Mouse (Mus musculus) Muller cell, postnatal 12 days (primary cell): ENCODE measurements around the gene Mef2d.

Experiments
- DNase-seq: peaks from one replicate; pipeline ENCODE4 v3.0.0-alpha.2; 2015; ENCODE audit errors: inconsistent ontology term

The Mef2d gene

DNA sequence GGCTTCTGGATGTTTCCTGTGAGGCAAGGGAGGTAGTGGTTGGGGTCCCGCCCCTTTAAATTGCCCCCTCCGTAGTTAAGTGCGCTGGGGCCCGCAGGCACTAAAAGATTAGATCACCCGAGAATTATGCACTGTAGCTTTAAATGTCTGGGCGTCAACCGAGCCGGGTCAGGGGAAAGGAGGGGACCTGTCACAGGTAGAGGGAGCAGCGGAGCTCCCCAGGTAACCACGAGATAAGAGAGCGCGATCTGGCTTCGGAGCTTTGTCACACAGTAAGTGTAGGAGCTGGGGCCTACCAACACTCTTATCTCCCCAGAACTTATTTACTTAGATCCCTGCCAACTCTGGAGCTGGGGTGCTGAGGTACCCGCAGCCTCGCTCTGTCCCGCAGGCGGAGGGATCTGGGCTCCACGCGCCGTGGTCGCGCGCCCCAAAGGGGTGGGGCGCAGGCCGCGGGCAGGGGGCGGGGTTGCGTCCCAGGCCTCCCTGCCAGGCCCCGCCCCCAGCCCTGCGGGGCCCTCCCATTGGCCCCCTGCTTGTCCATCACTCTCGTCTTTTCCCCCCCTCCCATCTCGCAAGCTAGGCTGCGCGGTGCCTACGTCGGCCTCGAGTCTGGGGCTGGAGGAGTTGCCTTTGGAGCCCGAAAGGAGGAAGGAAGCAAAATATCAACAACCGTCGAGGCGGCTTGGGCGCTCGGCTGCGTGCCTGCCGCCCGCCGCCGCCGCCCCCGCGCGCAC, at the start of gene Mef2d:
TSS of gene Mef2d (plus strand) at position 586 of the 737 bp plus-strand sequence.
- DNase-seq = peak; percentile 99

DNA sequence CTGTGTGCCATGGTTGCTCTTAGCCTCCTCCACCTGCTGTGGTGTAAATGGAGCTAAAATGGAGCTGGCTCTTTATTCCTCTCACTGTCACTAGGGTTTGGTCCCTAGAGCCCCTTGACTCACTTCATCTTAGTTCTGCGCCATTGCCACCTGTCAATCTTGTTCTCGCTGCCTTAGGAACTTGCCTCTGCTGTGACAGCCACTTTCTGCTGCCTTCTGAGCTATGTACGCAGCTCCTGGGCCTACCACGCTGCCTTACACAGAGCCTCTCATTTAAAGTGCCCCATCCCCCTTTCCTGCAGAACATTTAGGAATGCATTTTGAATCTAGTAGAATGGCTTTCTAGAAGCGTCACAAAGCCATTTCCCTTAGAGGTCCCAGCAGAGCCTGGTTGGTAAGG, 48.0 kb upstream of the Mef2d start:
- DNase-seq = no peak

DNA sequence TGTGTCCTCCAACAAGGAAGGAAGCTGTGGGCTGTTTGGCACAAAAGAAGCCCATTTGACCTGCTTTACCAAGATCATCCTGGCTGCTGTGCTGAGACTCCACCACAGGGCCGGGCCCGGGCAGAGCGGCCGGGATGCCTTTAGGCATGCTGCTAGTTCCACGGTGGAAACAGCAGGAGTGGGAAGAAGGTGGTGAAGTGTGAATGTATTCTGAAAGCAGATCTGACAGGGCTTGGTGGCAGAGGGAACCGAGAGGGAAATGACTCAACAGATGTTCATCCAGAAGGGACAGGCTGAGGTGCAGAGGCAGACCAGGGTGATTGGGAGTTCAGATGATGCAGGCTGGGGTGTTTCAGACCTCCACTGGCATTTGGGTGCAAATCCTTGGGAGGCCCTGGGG, 44.5 kb upstream of the Mef2d start:
- DNase-seq = peak; percentile 49

GRCm38 (mm10) chr3:88100251-88100650, 41.9 kb upstream of the Mef2d start:
- peak; percentile 63 for DNase-seq

- DNase-seq = no peak
These were observed 40.4 kb upstream of the Mef2d start for GRCm38 (mm10) chr3:88101736-88102135.

- DNase-seq = no peak
These were observed 40.0 kb upstream of the Mef2d start for GRCm38 (mm10) chr3:88102196-88102595.

GRCm38 (mm10) chr3:88102611-88103010, 39.6 kb upstream of the Mef2d start:
- no peak for DNase-seq

DNA sequence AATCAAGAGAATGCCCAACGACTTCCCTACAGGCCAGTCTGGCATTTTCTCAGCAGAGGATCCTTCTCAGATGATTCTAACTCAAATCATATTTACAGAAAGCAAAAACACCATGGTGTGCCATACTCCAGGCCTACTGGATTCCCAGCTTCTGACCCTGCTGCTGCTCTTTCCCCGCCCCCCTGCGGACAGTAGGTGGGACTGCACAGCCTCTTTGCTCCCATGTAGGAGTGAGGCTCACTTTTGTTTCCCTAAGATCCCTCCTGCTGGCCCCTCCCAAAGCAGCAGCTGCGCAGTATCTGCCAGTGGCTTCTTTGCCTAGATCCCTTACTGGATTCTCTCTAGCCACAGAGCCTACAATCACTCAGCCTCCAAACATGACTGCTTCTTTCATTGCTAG, 36.0 kb upstream of the Mef2d start:
- DNase-seq = no peak

DNA sequence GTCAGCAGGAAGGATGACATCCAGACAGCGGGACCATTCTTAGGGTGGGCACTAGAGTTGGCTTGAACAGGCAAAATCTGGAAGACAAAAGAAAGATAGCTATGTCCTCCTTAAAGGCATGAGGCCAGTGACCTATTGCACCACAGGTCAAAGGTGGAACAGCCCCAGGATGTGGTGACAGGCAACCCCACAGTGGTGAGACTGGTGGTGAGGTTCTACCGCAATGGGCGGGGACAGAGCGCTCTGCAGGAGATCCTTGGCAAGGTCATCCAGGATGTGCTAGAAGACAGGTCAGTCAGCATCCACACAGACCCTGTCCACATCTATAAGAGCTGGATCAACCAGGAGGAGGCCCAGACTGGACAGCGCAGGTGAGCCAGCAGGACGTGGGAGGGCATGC, 33.0 kb upstream of the Mef2d start:
- no peak for DNase-seq

DNA sequence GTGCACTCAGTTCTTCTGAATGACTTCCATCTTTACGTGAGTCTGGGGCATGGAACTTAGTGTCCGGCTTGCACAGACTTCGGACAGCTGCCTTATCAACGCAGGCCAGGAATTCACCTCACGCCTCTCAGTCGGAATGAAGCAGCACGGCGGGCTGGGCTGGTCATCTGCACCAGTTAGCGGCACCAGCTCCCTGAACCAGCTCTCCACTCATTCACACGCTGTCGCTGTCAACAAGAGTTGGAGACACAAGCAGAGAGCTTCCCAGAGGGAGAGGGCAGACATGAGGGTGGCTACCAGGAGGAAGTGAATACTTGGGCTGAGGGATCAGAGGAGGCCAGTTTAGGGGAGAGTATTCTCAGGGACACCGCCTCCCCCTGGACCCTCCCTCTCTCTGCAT, 27.8 kb upstream of the Mef2d start:
- no peak for DNase-seq

DNA sequence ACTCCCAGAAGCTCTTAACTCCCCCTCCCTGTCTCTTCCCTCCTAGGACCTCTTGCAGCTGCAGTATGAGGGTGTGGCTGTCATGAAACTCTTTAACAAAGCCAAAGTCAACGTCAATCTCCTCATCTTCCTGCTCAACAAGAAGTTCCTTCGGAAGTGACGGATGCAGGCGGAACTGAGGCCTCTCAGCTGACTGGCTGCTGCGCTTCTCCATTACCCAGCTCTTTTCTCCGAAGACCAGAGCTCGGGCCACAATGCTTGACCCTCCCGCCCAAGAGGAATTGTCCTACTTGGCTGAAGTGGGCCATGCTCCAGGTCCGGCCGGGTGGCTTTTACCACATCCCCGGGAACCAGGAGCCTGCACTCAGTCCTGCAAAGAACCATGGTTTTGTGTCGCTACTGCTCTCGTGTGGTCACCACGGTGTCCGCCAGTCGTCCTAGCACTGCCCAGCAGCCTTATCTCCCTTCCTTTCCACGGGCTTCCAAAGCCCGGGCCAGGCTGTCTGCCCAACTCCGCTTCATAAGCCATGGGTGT, 22.0 kb upstream of the Mef2d start:
- DNase-seq = no peak

DNA sequence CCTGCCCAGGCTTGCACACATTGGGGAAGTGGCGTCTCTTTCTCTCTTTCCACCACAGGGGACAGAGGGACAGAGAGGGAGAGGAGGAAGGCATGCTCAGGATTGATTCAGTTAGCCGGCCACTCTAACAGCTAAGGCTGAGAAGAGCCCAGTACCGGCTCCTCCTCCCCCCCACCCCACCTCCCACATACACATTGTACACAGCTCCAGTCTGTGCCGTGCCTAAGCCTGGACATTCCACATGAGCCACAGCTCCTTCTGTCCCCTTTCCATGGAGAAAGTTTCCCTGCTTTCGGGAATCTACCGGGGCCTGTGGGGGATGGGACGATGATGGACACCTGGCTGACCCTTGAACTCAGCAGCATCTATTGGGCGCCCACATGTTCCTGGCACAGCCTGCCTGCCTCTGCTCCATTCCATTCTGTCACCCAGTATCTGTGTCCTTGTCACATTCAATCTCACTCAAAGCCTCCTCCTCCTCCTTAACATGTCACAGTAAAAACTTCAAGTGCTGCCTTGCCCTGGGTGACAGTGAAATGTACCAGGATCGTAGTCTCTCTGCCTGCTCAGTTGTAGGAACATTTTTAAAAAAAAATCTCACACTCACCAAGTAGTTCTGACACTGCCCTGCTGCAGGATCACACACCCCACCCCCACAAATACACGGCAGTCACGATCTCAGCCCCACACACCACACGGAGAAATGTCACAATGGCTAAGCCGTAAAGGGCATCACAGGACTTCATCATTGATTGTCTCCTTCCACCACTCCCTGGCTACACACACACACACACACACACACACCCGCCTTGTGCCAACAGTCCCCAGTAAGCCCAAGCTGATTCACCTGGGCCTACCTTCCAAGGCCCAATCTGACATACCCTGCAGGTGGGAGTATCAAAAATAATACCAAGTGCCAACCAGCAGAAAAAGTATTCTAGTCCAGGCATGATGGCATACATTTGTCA, 20.7 kb upstream of the Mef2d start:
- no peak for DNase-seq

DNA sequence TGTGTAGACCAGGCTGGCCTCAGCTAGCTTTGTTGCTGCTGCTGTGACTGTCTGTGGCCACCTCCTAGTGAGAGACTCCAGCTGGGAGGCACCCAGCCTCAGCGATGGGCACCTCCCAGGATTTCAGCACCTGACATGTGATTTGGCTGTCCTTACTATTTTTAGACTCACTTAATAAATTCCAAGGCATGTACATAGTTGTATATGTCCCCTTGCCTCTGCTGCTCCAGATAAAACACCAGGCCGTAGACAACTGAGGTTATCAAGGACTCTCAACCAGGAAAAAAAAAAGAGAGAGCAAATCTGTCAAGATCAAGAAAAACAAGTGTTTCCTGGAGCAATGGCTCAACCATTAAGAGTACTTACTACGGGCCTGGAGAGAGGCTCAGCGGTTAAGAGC, 17.0 kb upstream of the Mef2d start:
- no peak for DNase-seq

DNA sequence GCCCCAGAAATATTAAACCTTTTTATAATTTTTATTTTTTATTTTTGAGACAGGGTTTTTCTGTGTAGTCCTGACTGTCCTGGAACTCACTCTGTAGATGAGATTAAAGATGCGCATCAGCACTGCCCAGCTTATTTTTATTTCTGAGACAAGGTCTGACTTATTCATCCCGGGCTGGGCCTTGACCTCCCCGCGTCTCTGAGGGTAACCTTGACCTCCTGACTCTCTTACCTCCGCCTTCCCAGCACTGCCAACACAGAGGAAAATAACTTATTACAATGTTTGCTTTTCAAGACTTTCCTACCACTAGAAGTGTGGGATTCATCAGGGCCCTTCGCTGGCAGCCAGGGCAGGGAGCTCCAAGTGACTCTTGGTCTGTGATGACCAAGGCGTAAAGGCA, 16.0 kb upstream of the Mef2d start:
- DNase-seq = no peak

- no peak for DNase-seq
These were observed 14.5 kb upstream of the Mef2d start for GRCm38 (mm10) chr3:88127636-88128035.

DNA sequence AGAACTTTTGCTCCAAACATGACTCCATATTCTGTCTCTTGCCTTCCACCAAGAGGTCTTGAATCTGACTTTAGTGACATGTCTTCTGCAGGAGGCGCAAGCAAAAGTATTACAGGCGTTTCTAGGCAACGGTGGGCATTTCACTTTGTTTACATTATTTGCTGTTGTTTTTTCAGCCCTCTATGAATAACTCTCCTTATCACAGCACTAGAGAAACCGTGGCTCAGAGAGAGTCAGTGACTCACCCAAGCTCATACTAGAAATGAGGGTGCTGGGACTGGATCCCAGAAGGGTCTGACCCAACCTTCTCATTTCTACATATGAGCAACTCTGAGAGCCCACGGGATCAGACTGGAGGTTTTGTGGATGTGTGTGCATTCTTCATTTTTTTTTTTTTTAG, 14.1 kb upstream of the Mef2d start:
- DNase-seq = no peak

DNA sequence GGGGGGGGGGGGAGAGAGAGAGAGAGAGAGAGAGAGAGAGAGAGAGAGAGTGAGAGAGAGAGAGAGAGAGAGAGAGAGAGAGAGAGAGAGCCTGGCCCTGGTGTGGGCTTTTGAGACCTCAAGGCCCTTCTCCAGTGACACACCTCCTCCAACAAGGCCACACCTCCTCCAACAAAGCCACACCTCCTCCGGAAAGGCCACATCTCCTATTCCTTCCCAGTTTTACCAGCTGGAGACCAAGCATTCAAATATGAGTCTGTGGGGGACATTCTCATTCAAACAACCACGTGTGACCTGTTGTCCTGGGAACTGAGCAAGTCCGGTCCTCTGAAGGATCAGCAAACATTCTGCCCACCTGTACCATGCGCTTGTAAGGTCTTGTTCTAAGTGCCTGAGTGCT, 13.2 kb upstream of the Mef2d start:
- DNase-seq = no peak

GRCm38 (mm10) chr3:88131071-88131470, 11.1 kb upstream of the Mef2d start:
- DNase-seq = no peak

GRCm38 (mm10) chr3:88132492-88132891, 9.7 kb upstream of the Mef2d start:
- DNase-seq = no peak

GRCm38 (mm10) chr3:88133187-88133771, 8.9 kb upstream of the Mef2d start:
- DNase-seq = peak; percentile 78

- DNase-seq = no peak
These were observed 5.8 kb upstream of the Mef2d start for GRCm38 (mm10) chr3:88136346-88136745.

DNA sequence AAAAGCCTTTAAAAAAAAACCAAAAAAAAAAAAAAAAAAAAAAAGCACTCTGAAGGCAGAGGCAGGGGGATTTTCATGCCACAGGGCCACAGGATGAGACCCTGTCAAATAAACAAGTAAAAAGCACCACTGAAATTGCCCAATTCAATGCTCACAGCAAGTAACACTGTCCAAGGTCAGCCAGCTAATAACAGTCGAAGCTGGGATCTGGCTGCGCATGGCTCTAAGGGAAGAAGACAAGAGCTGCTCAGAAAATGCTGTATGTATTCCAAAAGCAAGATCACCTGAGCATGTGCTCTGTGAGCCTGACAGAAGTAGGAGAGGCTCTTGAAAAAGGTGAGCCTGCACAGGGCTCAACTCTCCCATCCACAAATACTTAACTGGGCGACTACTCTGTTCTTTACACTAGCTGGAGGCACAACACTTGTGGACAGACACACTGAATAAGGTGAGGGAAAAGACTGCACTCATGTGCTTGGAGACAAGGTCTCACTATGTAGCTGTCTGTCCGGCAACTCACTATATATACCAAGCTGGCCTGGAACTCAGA, 5.2 kb upstream of the Mef2d start:
- no peak for DNase-seq
